Mouse (Mus musculus): Measurements from ENCODE around the gene Gss. TPM values are rescaled to one million over a fixed set of nuclear protein-coding genes. Genes with fewer than 3 reads are reported as not detected.
A peak's percentile ranks its signal among the peaks of the same experiment; 100 is the strongest.

Gss gene
- polyA plus RNA-seq, 1 experiment from 2014 or later = 14.7 TPM

DNA sequence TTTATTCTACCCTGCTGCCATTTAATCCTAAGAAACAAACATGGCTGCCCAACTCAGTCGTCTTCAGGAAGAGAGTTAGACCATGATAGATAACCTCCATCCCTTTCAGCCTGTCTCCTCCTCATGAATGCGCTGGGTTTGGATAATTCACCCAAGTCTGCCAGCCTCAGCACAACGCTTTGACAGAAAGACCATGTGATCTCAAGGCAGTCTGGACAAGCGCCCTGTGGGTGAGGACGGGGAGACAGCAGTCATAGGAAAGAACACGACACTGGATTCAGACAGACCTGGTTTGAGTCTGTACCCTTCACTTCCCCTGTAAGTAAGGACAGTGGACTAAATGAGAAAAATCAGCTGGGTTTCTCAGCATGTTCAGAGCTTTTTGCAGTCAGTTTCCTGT is 3.1 kb downstream of the Gss start:
- H3K36me3 ChIP-seq (ENCODE audit: control insufficient read depth, insufficient read depth, low read length) = no peaks in the 10 kb centered on the region
- no peak for ATAC-seq (ENCODE audit: low FRiP score)
- 73% methylated on average over 6 of the region's 6 CpGs for WGBS

DNA sequence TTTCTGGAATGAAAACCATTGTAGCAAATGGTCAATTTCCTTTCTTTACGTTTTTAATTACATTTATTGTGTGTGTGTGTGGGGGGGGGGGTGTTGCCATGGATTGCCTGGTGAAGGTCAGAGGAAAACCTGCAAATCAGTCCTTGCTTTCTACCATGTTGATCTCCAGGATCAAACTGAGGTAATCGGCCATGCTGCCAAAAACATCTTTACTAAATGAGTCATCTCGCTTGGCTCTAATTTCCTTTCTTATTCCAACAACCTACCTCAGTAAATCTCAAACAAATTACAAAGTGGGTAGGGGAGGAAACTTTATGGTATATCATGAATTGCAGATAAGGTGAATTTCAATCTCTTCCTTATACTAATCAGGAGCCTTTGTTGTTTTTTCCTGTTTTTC is 4.5 kb downstream of the Gss start:
- Histone ChIP-seq H3K9me3 (ENCODE audit: control insufficient read depth, low read length) (no peaks in the 10 kb centered on the region), H3K36me3 (ENCODE audit: control insufficient read depth, insufficient read depth, low read length) (no peaks in the 10 kb centered on the region), H3K4me2 (replicated peaks; ENCODE audit: low read depth, low read length) (no peak overlapping the region), H3K27ac (ENCODE audit: low read depth, low read length) (no peak overlapping the region), H3K9ac (ENCODE audit: low read depth, low read length) (no peak overlapping the region), H3K4me1 (replicated peaks; ENCODE audit: control insufficient read depth, insufficient read depth, low read length) (no peaks in the 10 kb centered on the region), H3K27me3 (ENCODE audit: control insufficient read depth, insufficient read depth, low read length) (no peaks in the 10 kb centered on the region), H3K4me3 (ENCODE audit: low read depth, low read length) (no peak overlapping the region)
- 85% methylated on average over 3 of the region's 3 CpGs for WGBS
- no peak for ATAC-seq (ENCODE audit: low FRiP score)
- no peak for DNase-seq (ENCODE audit: low spot score)

More for the DNA sequence above, 3.1 kb downstream of the Gss start:
- no peak overlapping the region for H3K9ac ChIP-seq (ENCODE audit: low read depth, low read length)
- no peak overlapping the region for H3K27ac ChIP-seq (ENCODE audit: low read depth, low read length)
- no peaks in the 10 kb centered on the region for H3K9me3 ChIP-seq (ENCODE audit: control insufficient read depth, low read length)
- no peak overlapping the region for H3K4me3 ChIP-seq (ENCODE audit: low read depth, low read length)
- no peaks in the 10 kb centered on the region for H3K4me1 ChIP-seq (replicated peaks; ENCODE audit: control insufficient read depth, insufficient read depth, low read length)
- no peak overlapping the region for H3K4me2 ChIP-seq (replicated peaks; ENCODE audit: low read depth, low read length)
- H3K27me3 ChIP-seq (ENCODE audit: control insufficient read depth, insufficient read depth, low read length) = no peaks in the 10 kb centered on the region
- no peak for DNase-seq (ENCODE audit: low spot score)

DNA sequence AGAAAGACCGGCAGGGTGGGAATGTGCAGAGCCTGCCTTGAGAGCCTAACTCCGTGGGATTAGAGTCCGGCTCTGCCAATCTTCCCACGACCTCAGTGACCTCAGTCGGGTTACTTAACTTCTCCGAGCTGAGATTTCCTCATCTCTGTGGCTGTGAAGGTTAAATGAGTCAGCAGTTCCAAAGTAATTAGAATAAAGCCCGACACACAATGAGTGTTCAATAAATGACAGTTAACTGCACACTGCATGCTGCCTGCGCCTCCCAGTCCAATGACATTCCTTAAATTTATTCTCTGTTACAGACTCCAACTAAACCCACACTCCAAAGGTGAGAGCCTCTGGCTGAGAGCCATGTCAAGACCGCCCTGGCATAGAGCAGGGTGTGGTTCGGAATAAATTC is 7.1 kb downstream of the Gss start:
- Histone ChIP-seq H3K36me3 (ENCODE audit: control insufficient read depth, insufficient read depth, low read length) (no peaks in the 10 kb centered on the region), H3K4me2 (replicated peaks; ENCODE audit: low read depth, low read length) (no peak overlapping the region), H3K9ac (ENCODE audit: low read depth, low read length) (no peak overlapping the region), H3K4me3 (ENCODE audit: low read depth, low read length) (no peak overlapping the region), H3K27ac (ENCODE audit: low read depth, low read length) (no peak overlapping the region), H3K9me3 (ENCODE audit: control insufficient read depth, low read length) (no peaks in the 10 kb centered on the region), H3K27me3 (ENCODE audit: control insufficient read depth, insufficient read depth, low read length) (no peaks in the 10 kb centered on the region), H3K4me1 (replicated peaks; ENCODE audit: control insufficient read depth, insufficient read depth, low read length) (no peaks in the 10 kb centered on the region)
- no peak for ATAC-seq (ENCODE audit: low FRiP score)
- 66% methylated on average over 10 of the region's 10 CpGs for WGBS
- no peak for DNase-seq (ENCODE audit: low spot score)

DNA sequence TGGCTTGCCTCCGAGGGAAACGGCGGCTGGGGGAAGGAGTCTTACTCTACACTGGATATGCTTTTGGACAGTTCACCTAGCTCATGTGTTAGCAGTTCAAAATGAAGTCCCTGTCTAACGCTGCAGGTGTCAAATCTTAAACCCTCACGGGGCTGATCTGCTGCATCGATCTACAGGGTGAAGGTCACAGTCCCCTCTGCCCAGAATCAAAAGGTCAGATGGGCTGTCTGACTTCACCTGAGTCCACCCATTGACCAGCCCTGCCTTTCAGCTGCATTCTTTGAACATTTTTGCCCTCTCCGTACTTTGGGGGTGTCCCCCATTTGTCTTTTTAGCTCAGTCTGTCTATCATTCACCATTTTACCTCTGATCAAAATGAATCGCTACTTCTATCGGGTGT is 7.5 kb downstream of the Gss start:
- H3K27me3 ChIP-seq (ENCODE audit: control insufficient read depth, insufficient read depth, low read length) = no peaks in the 10 kb centered on the region

DNA sequence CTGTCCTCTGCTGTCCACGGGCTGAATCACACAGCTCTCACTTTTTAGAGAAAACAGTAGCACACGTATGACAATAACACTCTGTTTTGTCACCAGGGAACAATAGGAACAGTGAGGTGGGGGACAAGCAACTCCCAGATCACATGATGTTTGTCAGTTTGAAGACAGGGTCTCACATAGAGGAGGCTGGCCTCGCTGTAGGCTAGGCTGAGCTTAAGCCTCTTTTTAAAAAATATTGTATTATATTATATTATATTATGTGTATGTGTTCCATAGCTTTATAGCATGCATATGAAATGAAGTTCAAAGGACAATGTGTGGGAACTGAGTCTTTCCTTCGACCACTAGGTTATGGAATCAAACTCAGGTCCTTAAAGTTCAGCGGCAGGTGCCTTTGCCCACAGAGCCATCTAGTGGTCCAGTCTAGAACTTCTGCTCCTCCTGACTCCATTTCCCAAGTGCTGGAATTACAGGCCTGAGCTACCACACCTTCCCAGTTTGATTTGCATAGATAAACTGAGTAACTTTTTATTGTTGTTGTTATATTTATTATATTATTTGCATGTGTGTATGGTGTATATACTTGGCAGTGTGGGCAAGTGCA is 8.6 kb downstream of the Gss start:
- ATAC-seq (ENCODE audit: low FRiP score) = peak; percentile 38; the same call in 1 of the 2 replicates
- no peak overlapping the region for H3K27ac ChIP-seq (ENCODE audit: low read depth, low read length)
- H3K36me3 ChIP-seq (ENCODE audit: control insufficient read depth, insufficient read depth, low read length) = no peaks in the 10 kb centered on the region
- no peaks in the 10 kb centered on the region for H3K9me3 ChIP-seq (ENCODE audit: control insufficient read depth, low read length)
- no peak overlapping the region for H3K4me3 ChIP-seq (ENCODE audit: low read depth, low read length)
- DNase-seq (ENCODE audit: low spot score) = peak; percentile 79
- no peak overlapping the region for H3K9ac ChIP-seq (ENCODE audit: low read depth, low read length)
- H3K27me3 ChIP-seq (ENCODE audit: control insufficient read depth, insufficient read depth, low read length) = no peaks in the 10 kb centered on the region
- H3K4me2 ChIP-seq (replicated peaks; ENCODE audit: low read depth, low read length) = no peak overlapping the region
- 41% methylated on average over 5 of the region's 5 CpGs for WGBS
- H3K4me1 ChIP-seq (replicated peaks; ENCODE audit: control insufficient read depth, insufficient read depth, low read length) = no peaks in the 10 kb centered on the region

More for the DNA sequence above, 7.5 kb downstream of the Gss start:
- H3K4me2 ChIP-seq (replicated peaks; ENCODE audit: low read depth, low read length) = no peak overlapping the region
- H3K9ac ChIP-seq (ENCODE audit: low read depth, low read length) = no peak overlapping the region
- H3K4me3 ChIP-seq (ENCODE audit: low read depth, low read length) = no peak overlapping the region
- no peaks in the 10 kb centered on the region for H3K9me3 ChIP-seq (ENCODE audit: control insufficient read depth, low read length)
- DNase-seq (ENCODE audit: low spot score) (no peak), ATAC-seq (ENCODE audit: low FRiP score) (no peak)
- 84% methylated on average over 9 of the region's 9 CpGs for WGBS
- H3K4me1 ChIP-seq (replicated peaks; ENCODE audit: control insufficient read depth, insufficient read depth, low read length) = no peaks in the 10 kb centered on the region
- H3K36me3 ChIP-seq (ENCODE audit: control insufficient read depth, insufficient read depth, low read length) = no peaks in the 10 kb centered on the region
- H3K27ac ChIP-seq (ENCODE audit: low read depth, low read length) = no peak overlapping the region

DNA sequence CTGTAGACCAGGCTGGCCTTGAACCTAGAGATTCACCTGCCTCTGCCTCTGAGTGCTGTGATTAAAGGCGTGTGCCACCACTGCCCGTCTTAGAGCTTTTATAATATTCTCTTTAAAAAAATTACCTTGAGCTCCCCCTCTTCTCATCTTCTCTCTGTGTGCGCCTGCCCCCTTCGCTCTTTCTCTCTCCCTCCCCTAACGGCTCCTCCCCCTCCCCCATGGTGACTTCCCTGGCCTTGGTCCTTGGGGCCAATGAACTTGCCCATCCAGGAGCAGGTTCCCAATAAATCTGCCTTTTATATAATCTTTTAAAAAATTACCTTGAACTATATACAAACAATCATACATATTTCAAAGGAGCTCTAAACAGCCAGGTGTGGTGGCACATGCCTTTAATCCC is 9.6 kb downstream of the Gss start:
- Histone ChIP-seq H3K4me2 (replicated peaks; ENCODE audit: low read depth, low read length) (no peak overlapping the region), H3K9me3 (ENCODE audit: control insufficient read depth, low read length) (no peaks in the 10 kb centered on the region), H3K27ac (ENCODE audit: low read depth, low read length) (no peak overlapping the region), H3K27me3 (ENCODE audit: control insufficient read depth, insufficient read depth, low read length) (no peaks in the 10 kb centered on the region), H3K4me1 (replicated peaks; ENCODE audit: control insufficient read depth, insufficient read depth, low read length) (no peaks in the 10 kb centered on the region), H3K36me3 (ENCODE audit: control insufficient read depth, insufficient read depth, low read length) (no peaks in the 10 kb centered on the region), H3K9ac (ENCODE audit: low read depth, low read length) (no peak overlapping the region), H3K4me3 (ENCODE audit: low read depth, low read length) (no peak overlapping the region)
- 88% methylated on average over 4 of the region's 5 CpGs for WGBS
- no peak for ATAC-seq (ENCODE audit: low FRiP score)
- no peak for DNase-seq (ENCODE audit: low spot score)

DNA sequence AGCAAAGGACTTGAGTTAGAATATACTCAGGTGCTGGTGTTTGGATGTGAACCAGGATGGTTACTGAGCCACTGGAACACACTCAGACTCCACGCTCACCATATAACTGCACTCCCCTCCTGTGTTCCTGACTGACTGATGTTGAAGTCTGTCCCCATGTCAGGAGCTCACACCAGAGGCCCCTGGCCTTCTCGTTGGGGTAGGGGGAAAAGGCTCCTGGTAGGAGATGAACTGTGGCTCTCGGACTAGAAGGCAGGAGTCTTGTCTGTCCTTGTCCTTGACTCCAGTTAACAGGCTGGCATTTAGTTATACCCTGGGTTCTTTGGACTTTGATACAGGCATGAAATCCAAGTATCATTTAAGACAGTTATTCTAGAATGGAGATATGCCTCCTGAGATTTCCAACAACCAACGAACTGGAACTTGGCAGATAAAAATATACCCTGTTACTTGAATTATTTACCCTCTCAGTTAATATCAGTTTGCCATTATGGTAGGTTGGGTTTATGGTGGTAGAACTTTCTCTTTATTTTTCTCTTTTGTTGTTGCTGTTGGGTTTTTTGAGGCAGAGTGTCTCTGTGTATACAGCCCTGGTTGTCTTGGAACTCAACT is 10.1 kb downstream of the Gss start:
- ATAC-seq (ENCODE audit: low FRiP score) = no peak
- Histone ChIP-seq H3K4me2 (replicated peaks; ENCODE audit: low read depth, low read length) (no peak overlapping the region), H3K4me1 (replicated peaks; ENCODE audit: control insufficient read depth, insufficient read depth, low read length) (no peaks in the 10 kb centered on the region), H3K27ac (ENCODE audit: low read depth, low read length) (no peak overlapping the region), H3K9ac (ENCODE audit: low read depth, low read length) (no peak overlapping the region), H3K4me3 (ENCODE audit: low read depth, low read length) (no peak overlapping the region), H3K36me3 (ENCODE audit: control insufficient read depth, insufficient read depth, low read length) (no peaks in the 10 kb centered on the region), H3K27me3 (ENCODE audit: control insufficient read depth, insufficient read depth, low read length) (no peaks in the 10 kb centered on the region), H3K9me3 (ENCODE audit: control insufficient read depth, low read length) (no peaks in the 10 kb centered on the region)
- DNase-seq (ENCODE audit: low spot score) = no peak
- WGBS = 83% methylated on average over 4 of the region's 4 CpGs

DNA sequence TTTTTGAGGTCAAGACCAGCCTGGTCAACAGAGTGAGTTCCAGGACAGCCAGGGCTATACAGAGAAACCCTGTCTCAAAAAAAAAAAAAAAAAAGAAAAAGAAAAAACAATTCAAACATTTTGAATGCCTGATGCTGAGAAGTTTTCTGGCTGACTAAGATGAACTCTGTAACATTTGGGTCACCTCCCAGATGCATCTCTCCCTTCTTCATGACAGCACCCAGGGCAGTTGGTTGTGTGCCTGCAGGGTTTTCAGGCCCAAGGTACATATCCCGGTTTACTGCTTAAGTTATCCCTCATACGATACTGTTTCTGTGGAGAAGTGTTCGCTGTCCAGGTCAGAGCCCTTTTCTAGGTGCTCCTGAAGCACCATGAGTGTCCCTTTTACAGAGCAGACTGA is 12.3 kb downstream of the Gss start:
- Histone ChIP-seq H3K4me2 (replicated peaks; ENCODE audit: low read depth, low read length) (no peak overlapping the region), H3K9me3 (ENCODE audit: control insufficient read depth, low read length) (no peaks in the 10 kb centered on the region), H3K27me3 (ENCODE audit: control insufficient read depth, insufficient read depth, low read length) (no peaks in the 10 kb centered on the region), H3K9ac (ENCODE audit: low read depth, low read length) (no peak overlapping the region), H3K36me3 (ENCODE audit: control insufficient read depth, insufficient read depth, low read length) (no peaks in the 10 kb centered on the region), H3K27ac (ENCODE audit: low read depth, low read length) (no peak overlapping the region), H3K4me3 (ENCODE audit: low read depth, low read length) (no peak overlapping the region), H3K4me1 (replicated peaks; ENCODE audit: control insufficient read depth, insufficient read depth, low read length) (no peaks in the 10 kb centered on the region)
- ATAC-seq (ENCODE audit: low FRiP score) (no peak), DNase-seq (ENCODE audit: low spot score) (no peak)
- 87% methylated on average over 3 of the region's 3 CpGs for WGBS

DNA sequence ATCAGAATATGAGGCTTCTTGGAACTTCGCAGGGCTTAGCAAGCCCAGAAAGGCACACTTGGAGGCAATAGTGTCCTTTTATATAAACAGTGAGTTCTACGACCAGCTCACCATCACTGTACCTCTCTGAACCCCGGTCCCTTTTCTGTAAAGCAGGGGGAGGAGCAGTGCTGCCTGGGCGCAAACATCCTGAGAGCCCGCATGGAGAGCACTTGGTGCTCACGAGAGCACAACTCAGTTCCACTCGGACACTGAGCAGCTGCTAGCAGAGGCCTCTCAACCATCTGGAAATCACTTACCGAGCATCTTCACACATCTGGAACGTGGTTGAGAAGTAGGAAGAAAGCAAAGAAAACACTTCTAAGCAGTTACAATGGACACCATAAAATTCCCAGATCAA is 16.0 kb downstream of the Gss start:
- Histone ChIP-seq H3K9ac (ENCODE audit: low read depth, low read length) (no peak overlapping the region), H3K4me2 (replicated peaks; ENCODE audit: low read depth, low read length) (no peak overlapping the region), H3K4me1 (replicated peaks; ENCODE audit: control insufficient read depth, insufficient read depth, low read length) (no peaks in the 10 kb centered on the region), H3K36me3 (ENCODE audit: control insufficient read depth, insufficient read depth, low read length) (no peaks in the 10 kb centered on the region), H3K9me3 (ENCODE audit: control insufficient read depth, low read length) (no peaks in the 10 kb centered on the region), H3K27ac (ENCODE audit: low read depth, low read length) (no peak overlapping the region), H3K27me3 (ENCODE audit: control insufficient read depth, insufficient read depth, low read length) (no peaks in the 10 kb centered on the region), H3K4me3 (ENCODE audit: low read depth, low read length) (no peak overlapping the region)
- no peak for ATAC-seq (ENCODE audit: low FRiP score)
- DNase-seq (ENCODE audit: low spot score) = no peak
- WGBS = 77% methylated on average over 9 of the region's 9 CpGs
